Mouse (Mus musculus): ENCODE data around the gene Hbb-bh2.
"Not testable (repeated sequence)": the region's sequence is repeated elsewhere in the genome, so short reads cannot be mapped to it uniquely, and the experiment has no call there.

The Hbb-bh2 gene

DNA sequence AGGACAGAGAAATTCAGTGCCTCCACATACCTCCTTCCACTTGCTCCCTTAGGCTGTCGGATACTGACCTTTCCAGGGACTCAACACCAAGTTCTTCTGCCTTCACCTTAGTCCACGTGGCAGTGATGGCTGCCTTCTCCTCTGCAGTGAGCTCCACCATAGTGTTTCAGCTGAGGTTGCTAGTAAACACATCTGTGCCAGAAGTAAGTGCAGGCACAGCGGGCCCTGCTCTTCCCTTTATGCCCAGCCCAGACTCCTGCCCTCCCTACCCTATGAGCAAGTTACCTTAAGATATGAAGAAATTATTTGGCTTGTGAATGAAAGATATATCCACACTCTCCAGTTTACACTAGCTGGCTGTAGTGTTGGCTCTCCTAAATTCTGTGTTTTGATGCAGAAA lies at the start of gene Hbb-bh2:
Hbb-bh2 (minus strand) TSS at position 253 of the 400 bp plus-strand sequence.
- DNase-seq: no peak

DNA sequence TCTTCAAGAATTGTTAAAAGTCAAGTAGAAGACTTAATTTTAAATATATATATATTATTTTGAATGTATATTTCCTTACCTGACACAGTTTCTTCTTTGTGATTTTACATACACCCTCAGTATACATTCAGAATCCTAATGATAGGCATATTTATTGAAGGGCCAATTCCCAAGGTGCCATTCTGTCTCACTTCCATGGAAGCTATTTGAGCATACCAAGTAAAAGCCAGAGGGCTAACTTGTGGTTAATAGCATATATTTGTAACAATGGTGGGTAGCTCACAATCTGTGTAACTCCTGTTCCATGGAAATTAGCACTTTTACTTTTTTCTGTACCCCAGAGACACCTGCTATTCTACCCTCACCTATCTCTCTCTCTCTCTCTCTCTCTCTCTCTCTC lies 45.8 kb upstream of the Hbb-bh2 start, which contains the start of gene Olfr66:
Olfr66 (minus strand) TSS at position 101 of the 400 bp plus-strand sequence.
- DNase-seq: no peak

GRCm38 (mm10) chr7:103877093-103877492 lies 36.8 kb upstream of the Hbb-bh2 start:
- no peak for DNase-seq

DNA sequence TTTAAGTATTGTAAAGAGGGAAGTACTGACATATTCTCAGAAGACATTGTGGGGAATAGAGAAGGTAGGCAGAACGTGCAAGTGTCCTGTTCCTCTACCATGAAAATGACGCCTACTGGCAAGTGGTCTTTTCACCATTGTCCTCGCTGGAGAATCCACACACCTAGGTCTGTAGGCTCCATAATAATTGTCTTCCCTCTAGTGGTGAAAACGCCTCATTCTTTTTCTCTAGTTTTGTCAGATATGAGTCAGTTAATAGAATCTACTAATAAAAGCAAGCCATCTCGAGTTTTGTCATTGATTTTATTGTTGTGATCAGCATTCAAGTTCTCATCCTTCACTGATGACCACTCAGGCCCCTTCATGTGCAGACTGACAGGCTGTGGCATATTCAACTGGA lies 34.1 kb upstream of the Hbb-bh2 start:
- no peak for DNase-seq

GRCm38 (mm10) chr7:103873064-103873463 lies 32.7 kb upstream of the Hbb-bh2 start:
- no peak for DNase-seq

GRCm38 (mm10) chr7:103870667-103871066 lies 30.3 kb upstream of the Hbb-bh2 start:
- DNase-seq: no peak

DNA sequence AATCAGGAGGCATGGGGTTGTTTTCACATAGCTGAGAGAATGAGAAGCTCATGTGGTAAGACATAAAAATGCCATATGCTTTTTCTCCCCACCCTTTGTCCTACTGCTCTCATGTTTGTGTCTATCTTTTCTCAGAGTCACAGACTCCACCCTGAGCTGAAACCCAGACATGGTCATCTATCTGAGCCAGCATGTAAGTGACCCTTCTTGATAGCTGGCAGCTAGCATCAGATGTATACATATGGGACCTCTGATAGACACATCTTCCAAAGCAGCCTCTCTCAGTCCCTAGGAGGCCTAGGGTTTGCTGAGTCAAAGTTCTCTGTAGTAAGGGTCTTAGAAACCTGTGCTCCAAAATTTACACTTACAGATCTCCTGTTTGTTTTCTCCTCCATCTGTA lies 25.4 kb upstream of the Hbb-bh2 start:
- DNase-seq: no peak

- no peak for DNase-seq
Measured at GRCm38 (mm10) chr7:103861531-103861930, 21.2 kb upstream of the Hbb-bh2 start.

DNA sequence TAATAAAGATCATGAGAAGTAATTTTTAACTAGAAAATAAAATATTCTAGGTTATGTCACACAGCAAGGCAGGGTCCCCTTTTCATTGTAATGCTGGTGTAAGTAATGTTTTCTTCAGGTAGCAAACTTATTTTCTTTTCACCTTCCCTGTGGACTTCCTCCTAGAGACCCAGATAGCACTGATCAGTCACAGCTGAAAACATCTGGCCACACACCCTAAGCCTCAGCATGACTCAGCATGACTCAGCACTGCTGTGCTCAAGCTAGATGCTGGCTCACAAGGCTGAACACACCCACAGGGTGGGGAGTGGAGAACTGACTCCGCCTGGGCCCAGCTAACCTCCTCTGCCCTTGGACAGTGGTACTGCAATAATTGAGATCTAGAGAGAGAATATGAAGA lies 20.5 kb upstream of the Hbb-bh2 start:
- no peak for DNase-seq

DNA sequence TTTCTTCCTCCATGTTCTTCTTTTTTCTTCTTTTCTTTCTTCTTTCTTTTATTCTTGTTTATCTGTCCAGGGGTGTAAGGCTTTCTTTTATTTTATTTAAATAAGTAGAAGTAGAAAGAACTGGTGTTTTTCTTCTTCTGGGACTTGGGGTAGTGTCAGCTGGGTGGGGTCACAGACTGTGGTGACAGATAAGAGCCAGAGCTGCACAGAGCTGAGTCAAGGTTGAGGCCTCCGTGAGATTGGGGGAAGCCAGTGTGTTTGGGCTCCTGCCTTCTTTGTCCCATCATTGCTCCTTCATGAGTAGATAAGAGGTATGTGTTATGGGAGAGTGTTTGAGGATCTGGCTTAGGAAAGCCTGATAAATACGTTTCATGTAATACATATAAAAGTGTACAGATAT lies 18.8 kb upstream of the Hbb-bh2 start:
- no peak for DNase-seq

DNA sequence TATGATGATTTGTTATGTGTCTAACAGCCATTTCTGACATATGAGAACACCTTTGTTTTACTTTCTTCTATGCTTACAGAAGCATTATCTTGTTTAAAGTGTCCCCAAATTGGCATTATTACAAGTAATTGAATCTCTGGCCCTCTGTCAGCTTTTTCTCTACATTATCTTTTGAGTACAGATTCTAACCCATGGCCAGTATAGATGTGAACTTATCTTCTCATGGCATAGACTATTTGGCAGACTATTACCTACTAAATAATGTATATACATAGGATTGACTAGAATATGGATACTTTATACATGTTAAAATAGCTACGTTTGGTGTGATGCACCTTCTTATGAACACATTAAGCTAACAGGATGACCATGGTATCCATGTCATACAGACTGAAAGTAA lies 14.3 kb upstream of the Hbb-bh2 start:
- no peak for DNase-seq

- no peak for DNase-seq
Measured at GRCm38 (mm10) chr7:103853090-103853489, 12.8 kb upstream of the Hbb-bh2 start, which contains the start of gene Hbb-y. TSS of gene Hbb-y (minus strand) at chr7:103853216.

GRCm38 (mm10) chr7:103844525-103845325 lies 4.4 kb upstream of the Hbb-bh2 start:
- no peak for DNase-seq

DNA sequence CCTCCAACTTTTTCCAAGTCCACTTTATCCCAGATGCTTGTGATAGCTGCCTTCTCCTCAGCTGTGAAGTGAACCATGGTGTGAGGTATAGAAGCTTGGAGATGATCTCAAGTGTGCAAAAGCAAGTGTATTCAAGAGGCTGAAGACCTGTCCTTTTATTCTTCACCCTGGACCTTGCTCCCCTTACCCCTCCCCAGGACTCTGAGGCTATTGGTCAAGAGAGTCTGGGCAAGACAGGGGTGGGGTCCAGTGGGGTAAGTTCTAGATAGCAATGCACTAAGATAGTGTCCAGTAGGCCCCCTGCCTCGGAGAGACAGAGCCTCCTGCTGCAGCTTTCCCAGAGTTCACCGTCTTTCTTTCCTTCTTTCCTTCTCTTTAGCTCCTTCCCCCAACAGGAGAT lies 2.7 kb upstream of the Hbb-bh2 start, which contains the start of gene Hbb-bh1:
Hbb-bh1 (minus strand) TSS at position 131 of the 400 bp plus-strand sequence.
- DNase-seq: no peak

DNA sequence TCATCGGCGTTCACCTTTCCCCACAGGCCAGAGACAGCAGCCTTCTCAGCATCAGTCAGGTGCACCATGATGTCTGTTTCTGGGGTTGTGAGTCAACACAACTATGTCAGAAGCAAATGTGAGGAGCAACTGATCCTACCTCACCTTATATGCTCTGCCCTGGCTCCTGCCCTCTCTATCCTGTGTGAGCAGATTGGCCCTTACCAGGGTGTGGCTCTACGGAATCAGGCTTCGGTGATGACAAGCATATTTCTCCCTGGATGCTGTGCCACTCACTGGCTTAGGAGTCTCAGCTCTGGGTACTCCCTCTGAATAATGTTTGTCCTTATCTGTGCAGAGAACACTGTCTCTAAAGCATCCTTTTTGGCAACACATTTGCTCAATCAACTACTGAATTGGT lies 12.5 kb downstream of the Hbb-bh2 start, which contains the start of gene Hbb-bs:
Hbb-bs (minus strand) TSS at position 289 of the 400 bp plus-strand sequence.
- DNase-seq: no peak

GRCm38 (mm10) chr7:103827139-103827538 lies 13.2 kb downstream of the Hbb-bh2 start:
- DNase-seq: not testable (repeated sequence)

- DNase-seq: no peak
Measured at GRCm38 (mm10) chr7:103826255-103826887, 13.9 kb downstream of the Hbb-bh2 start.

DNA sequence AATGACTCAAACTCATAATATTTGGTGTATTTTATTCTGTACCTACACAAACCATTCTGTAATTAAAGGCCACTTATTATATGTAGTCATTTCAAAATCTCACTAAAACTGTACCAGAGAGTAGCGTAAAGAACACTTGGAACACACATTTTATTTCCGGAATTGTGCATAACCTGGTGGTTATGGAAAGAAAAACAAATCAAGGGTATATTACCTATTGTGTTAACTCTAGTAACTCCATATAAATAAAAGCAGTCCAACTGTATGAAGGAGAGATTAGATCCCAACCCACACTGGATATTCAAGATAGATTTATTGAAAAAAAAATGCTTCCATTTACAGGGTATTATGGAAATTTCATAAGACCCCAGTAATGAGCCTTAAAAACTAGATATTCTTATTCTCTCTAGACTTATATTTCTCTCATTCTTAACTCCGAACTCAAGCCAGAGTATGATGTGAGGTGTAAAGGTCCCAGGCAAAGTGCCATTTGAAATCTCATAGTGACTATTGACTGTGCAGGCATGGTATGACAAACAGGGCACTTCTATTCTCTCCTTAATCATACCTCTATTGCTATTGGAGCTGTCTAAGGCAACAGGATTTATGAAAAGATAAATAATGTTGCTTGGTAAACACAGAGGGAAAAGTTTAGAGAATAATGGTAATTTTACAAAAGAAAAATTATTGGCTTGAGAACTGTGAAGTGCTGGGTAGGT lies 14.6 kb downstream of the Hbb-bh2 start:
- no peak for DNase-seq

- DNase-seq: no peak
Measured at GRCm38 (mm10) chr7:103824597-103824996, 15.7 kb downstream of the Hbb-bh2 start.

DNA sequence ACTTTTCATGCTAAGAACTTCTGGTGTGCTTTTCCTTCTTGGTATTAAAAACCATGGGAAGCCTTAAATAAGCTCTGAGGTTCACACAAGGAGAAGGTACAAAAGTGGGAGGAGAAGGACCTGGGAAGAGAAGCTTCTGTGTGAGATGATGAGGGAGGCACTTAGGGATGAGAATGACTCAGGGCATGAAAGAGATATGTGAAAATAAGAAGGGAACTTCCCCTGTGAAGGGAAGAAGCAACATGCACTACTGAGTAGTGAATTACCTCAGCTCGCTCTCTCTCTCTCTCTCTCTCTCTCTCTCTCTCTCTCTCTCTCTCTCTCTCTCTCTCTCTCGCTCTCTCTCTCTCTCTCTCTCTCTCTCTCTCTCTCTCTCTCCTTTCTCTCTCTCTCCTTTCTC lies 25.2 kb downstream of the Hbb-bh2 start:
- DNase-seq: not testable (repeated sequence)

DNA sequence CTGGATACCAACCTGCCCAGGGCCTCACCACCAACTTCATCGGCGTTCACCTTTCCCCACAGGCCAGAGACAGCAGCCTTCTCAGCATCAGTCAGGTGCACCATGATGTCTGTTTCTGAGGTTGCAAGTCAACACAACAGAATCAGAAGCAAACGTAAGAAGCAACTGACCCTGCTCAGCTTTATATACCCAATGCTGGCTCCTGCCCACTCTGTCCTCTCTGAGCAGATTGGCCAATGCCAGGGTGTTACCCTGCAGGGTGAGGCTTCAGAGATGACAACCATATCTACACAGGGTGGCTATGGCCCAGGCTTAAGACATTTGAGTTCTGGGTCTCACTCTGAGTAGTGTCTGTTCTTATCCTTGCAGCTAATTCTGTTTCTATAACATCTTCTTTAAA lies 26.6 kb downstream of the Hbb-bh2 start, which contains the start of gene Hbb-bt:
Hbb-bt (minus strand) TSS at position 231 of the 400 bp plus-strand sequence.
- DNase-seq: no peak

- not testable (repeated sequence) for DNase-seq
Measured at GRCm38 (mm10) chr7:103813152-103813551, 27.2 kb downstream of the Hbb-bh2 start.

GRCm38 (mm10) chr7:103812174-103812573 lies 28.1 kb downstream of the Hbb-bh2 start:
- DNase-seq: no peak
